Mouse (Mus musculus): Measurements from ENCODE around the gene Nfx1. TPM values are rescaled to one million over a fixed set of nuclear protein-coding genes. Genes with fewer than 3 reads are reported as not detected.

Nfx1 gene
- polyA plus RNA-seq, 1 experiment from 2014 or later: 106 TPM

DNA sequence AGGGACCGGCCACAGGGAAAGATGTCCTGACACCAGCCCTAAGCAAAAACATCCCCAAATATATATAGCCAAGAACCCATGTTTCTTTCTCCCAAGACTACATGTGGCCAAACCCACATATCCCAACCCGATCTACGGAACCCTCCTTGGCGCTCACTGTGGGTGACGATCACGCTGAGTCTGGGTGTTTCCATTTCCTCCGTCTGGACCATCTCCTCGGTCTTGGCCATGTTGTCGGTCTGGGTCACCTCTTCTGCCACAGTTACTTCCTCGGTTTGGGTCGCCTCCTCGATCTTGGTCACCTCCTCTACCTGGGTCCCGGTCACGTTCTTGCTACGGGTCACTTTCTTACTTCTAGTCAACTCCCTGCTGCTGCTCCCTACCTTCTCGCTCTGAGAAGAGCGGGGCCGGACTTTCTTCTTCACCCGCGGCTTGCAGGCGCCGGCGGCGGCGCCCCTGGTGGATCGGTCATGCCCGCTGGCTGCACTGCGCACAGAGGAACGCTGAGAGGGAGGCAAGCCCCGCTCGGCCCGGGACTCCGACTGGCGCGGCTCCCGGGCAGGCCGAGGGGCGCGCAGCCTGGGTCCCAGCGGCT lies 23.0 kb upstream of the Nfx1 start:
- H3K4me1 ChIP-seq: peaks cover 26% of the 10 kb centered on the region
- WGBS: under 1% methylated on average over 40 of the region's 40 CpGs
- no peaks in the 10 kb centered on the region for H3K9me3 ChIP-seq
- ATAC-seq (ENCODE audit: low FRiP score, low read depth): peak; percentile 71
- H3K9ac ChIP-seq: peak overlapping the region; percentile 95
- peak overlapping the region; percentile 87 for H3K27ac ChIP-seq
- H3K27me3 ChIP-seq: no peaks in the 10 kb centered on the region
- H3K4me3 ChIP-seq: peak overlapping the region; percentile 86
- H3K36me3 ChIP-seq: peaks cover 50% of the 10 kb centered on the region
- H3K4me2 ChIP-seq (replicated peaks): peak overlapping the region; percentile 77

DNA sequence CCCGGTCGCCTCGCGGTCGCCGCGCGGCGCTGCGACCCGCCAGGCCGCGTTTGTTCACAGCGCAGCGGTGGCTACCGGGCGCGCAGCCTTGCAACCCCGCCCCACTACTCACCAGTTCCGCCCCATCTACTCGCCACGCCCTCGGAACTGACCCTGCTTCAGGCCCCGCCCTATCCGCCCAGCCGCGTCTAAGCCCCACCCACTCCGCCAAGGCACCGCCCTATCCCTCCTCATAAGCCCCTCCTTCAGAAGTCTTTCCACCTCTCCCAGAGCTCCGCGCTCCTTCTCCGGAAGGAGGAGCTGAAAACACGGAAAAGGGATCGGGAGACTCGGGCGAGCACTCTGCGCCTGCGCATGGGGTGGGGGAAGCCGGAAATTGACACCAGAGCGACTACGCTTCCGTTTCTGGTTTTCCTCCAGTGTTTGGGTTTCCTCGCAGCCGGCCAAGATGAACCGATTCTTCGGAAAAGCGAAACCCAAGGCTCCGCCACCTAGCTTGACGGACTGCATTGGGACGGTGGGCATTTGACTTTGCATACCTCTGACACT lies 22.5 kb upstream of the Nfx1 start, which contains the start of the genes Bag1 and Chmp5:
Gene Bag1, minus strand, starts transcription at position 135 of the 549 bp plus-strand sequence.
Gene Chmp5, plus strand, starts transcription at position 248 of the 549 bp plus-strand sequence.
- Histone ChIP-seq H3K27me3 (no peaks in the 10 kb centered on the region), H3K4me1 (peaks cover 26% of the 10 kb centered on the region), H3K9ac (peak within 1 kb of the TSS; percentile 95), H3K36me3 (peaks cover 50% of the 10 kb centered on the region), H3K9me3 (no peaks in the 10 kb centered on the region), H3K4me2 (replicated peaks) (peak within 1 kb of the TSS; percentile 91), H3K4me3 (peak within 1 kb of the TSS; percentile 86), H3K27ac (peak within 1 kb of the TSS; percentile 87)
- WGBS: under 1% methylated on average over 49 of the region's 50 CpGs
- ATAC-seq (ENCODE audit: low FRiP score, low read depth): peak; percentile 99

GRCm38 (mm10) chr4:40953521-40953920 lies 17.2 kb upstream of the Nfx1 start:
- Histone ChIP-seq H3K4me3 (no peak overlapping the region), H3K4me2 (replicated peaks) (no peak overlapping the region), H3K4me1 (peaks cover 10% of the 10 kb centered on the region), H3K27ac (no peak overlapping the region), H3K9ac (no peak overlapping the region), H3K36me3 (peaks cover 65% of the 10 kb centered on the region), H3K9me3 (no peaks in the 10 kb centered on the region), H3K27me3 (no peaks in the 10 kb centered on the region)
- no peak for ATAC-seq (ENCODE audit: low FRiP score, low read depth)
- WGBS: 89% methylated on average over 1 of the region's 1 CpGs

DNA sequence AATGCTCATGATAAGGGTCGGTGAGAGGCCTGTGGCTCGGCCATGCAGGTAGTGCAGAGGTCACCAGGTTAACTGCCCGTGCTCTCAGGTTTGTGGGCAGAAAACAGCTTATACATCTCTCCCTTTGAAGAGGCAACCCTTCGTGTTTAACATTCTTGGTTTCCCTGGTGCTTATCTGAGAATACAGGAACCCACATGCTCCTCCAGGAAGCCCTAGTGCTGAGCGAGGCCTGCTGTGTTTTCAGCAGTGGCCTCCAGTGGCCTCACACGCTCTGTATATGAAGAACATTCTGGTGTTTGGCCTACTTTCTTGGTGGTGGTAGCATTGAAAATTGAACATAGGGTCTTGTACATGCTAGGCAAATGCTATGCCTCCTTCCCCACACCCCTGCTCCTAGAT lies 14.8 kb upstream of the Nfx1 start:
- 86% methylated on average over 6 of the region's 6 CpGs for WGBS
- H3K27ac ChIP-seq: no peak overlapping the region
- peaks cover 81% of the 10 kb centered on the region for H3K36me3 ChIP-seq
- H3K9me3 ChIP-seq: no peaks in the 10 kb centered on the region
- H3K9ac ChIP-seq: no peak overlapping the region
- no peak for ATAC-seq (ENCODE audit: low FRiP score, low read depth)
- no peak overlapping the region for H3K4me3 ChIP-seq
- no peaks in the 10 kb centered on the region for H3K27me3 ChIP-seq
- H3K4me1 ChIP-seq: no peaks in the 10 kb centered on the region
- no peak overlapping the region for H3K4me2 ChIP-seq (replicated peaks)

DNA sequence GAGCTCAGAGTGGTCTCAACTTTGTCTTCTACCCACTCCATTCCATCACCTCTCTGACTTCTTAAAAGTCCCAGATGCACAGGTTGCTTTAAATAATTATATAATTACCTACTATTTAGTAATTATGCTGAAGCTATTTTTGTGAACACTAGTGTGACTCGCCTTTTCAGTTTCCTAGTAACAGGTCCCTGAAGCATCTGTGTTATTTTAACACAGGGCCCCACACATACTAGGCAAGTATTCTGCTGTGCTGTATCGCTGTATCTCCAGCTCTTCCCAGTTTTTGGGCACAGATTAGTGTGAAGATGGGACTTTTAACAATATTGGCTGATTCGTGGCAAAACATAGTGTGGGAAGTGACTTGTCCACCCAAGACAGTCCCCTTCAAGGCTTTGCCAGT lies 7.2 kb upstream of the Nfx1 start:
- no peak for ATAC-seq (ENCODE audit: low FRiP score, low read depth)
- H3K27ac ChIP-seq: no peak overlapping the region
- H3K4me3 ChIP-seq: no peak overlapping the region
- 93% methylated on average over 3 of the region's 3 CpGs for WGBS
- no peaks in the 10 kb centered on the region for H3K27me3 ChIP-seq
- H3K4me1 ChIP-seq: no peaks in the 10 kb centered on the region
- H3K9me3 ChIP-seq: no peaks in the 10 kb centered on the region
- no peak overlapping the region for H3K9ac ChIP-seq
- peaks cover 89% of the 10 kb centered on the region for H3K36me3 ChIP-seq
- no peak overlapping the region for H3K4me2 ChIP-seq (replicated peaks)

DNA sequence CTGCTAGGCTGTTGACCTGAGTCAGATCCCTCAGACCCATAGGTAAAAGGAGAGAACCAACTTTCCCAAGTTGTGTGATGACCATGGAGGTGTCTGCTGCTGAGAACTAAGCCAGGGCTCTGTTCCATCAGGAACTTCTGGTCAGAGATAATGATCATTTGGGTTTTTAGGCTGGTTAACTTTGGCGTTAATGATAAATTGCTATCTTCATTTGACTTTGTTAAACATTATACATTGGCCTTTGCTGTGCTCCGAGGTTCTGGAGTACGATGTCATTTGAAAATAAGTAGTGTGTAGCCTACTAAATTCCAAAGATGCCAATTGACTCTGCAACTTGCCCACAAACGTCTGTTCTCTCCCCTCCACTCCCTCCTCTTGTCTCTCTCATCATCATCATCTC lies 1.5 kb upstream of the Nfx1 start:
- WGBS: 79% methylated on average over 4 of the region's 4 CpGs
- H3K4me3 ChIP-seq: 0 out of 2 replicates have a peak overlapping the region, but pooled peaks have one; percentile 97
- no peaks in the 10 kb centered on the region for H3K27me3 ChIP-seq
- ATAC-seq (ENCODE audit: low FRiP score, low read depth): no peak
- H3K9ac ChIP-seq: no peak overlapping the region
- H3K36me3 ChIP-seq: peaks cover 37% of the 10 kb centered on the region
- H3K27ac ChIP-seq: no peak overlapping the region
- no peaks in the 10 kb centered on the region for H3K9me3 ChIP-seq
- H3K4me2 ChIP-seq (replicated peaks): peak overlapping the region; percentile 76; the same call in 1 of the 2 replicates
- peaks cover 25% of the 10 kb centered on the region for H3K4me1 ChIP-seq

DNA sequence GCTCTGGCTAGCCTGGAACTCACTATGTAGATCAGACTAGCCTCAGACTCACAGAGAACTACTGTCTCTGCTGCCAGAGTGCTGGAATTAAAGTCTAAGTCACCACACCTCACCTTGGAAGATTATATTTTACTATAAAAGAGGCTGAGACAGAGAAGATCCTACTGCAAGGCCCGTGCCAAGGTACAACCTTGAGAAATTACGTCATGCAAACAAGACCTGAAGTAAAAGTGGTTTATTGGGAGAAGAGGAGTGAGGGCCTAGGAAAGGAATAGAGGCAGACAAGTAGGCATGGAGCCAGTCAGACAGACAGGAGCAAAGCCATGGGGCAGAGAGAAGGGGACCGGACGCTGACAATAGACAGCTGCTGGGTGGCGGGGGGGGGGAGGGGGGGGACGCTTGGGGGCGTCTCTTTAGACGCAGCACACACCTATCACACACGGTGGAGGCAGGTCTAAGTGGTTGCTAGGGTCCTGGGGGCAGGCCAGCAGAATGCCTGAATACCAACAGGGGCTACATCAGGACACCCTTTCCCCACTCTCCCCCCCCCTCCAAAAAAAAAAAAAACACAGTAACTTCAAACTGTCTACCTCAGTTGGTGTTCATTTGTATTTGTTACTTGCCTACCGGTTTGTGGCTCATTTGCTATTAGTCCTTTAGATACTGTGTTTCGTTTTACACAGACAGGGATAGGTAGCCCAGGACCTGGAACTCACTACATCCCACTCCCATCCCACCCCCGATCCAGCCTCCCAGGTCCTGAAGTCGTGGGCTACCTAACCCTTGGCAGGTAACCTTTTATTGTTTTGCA lies 720 bp upstream of the Nfx1 start:
- peak overlapping the region; percentile 97 for H3K4me3 ChIP-seq
- no peaks in the 10 kb centered on the region for H3K27me3 ChIP-seq
- peaks cover 25% of the 10 kb centered on the region for H3K4me1 ChIP-seq
- peak overlapping the region; percentile 76 for H3K4me2 ChIP-seq (replicated peaks)
- H3K36me3 ChIP-seq: peaks cover 30% of the 10 kb centered on the region
- H3K9ac ChIP-seq: peak overlapping the region; percentile 88
- no peaks in the 10 kb centered on the region for H3K9me3 ChIP-seq
- 14% methylated on average over 13 of the region's 13 CpGs for WGBS
- peak overlapping the region; percentile 93 for H3K27ac ChIP-seq
- peak; percentile 42 for ATAC-seq (ENCODE audit: low FRiP score, low read depth)

- Histone ChIP-seq H3K27me3 (no peaks in the 10 kb centered on the region), H3K4me2 (replicated peaks) (peak overlapping the region; percentile 76), H3K36me3 (peaks cover 26% of the 10 kb centered on the region), H3K27ac (peak overlapping the region; percentile 93), H3K4me3 (peak overlapping the region; percentile 97), H3K9me3 (no peaks in the 10 kb centered on the region), H3K4me1 (peaks cover 25% of the 10 kb centered on the region), H3K9ac (peak overlapping the region; percentile 88)
- WGBS: under 1% methylated on average over 16 of the region's 16 CpGs
- no peak for ATAC-seq (ENCODE audit: low FRiP score, low read depth)
Observed at GRCm38 (mm10) chr4:40970592-40970841, 189 bp upstream of the Nfx1 start.

- peaks cover 23% of the 10 kb centered on the region for H3K36me3 ChIP-seq
- peak overlapping the region; percentile 76 for H3K4me2 ChIP-seq (replicated peaks)
- H3K4me1 ChIP-seq: peaks cover 25% of the 10 kb centered on the region
- no peaks in the 10 kb centered on the region for H3K9me3 ChIP-seq
- 26% methylated on average over 13 of the region's 13 CpGs for WGBS
- no peaks in the 10 kb centered on the region for H3K27me3 ChIP-seq
- H3K4me3 ChIP-seq: peak overlapping the region; percentile 97
- H3K9ac ChIP-seq: peak overlapping the region; percentile 88
- ATAC-seq (ENCODE audit: low FRiP score, low read depth): no peak
- H3K27ac ChIP-seq: peak overlapping the region; percentile 93; the same call in 1 of the 2 replicates
Observed at GRCm38 (mm10) chr4:40971744-40972143, 1.0 kb downstream of the Nfx1 start.

- H3K27ac ChIP-seq: no peak overlapping the region
- peaks cover 25% of the 10 kb centered on the region for H3K4me1 ChIP-seq
- H3K4me3 ChIP-seq: no peak overlapping the region
- H3K9ac ChIP-seq: no peak overlapping the region
- no peaks in the 10 kb centered on the region for H3K9me3 ChIP-seq
- H3K4me2 ChIP-seq (replicated peaks): no peak overlapping the region
- ATAC-seq (ENCODE audit: low FRiP score, low read depth): no peak
- peaks cover 31% of the 10 kb centered on the region for H3K36me3 ChIP-seq
- 88% methylated on average over 1 of the region's 1 CpGs for WGBS
- no peaks in the 10 kb centered on the region for H3K27me3 ChIP-seq
Observed at GRCm38 (mm10) chr4:40974011-40974410, 3.3 kb downstream of the Nfx1 start.

GRCm38 (mm10) chr4:40975678-40976077 lies 5.0 kb downstream of the Nfx1 start:
- Histone ChIP-seq H3K27me3 (no peaks in the 10 kb centered on the region), H3K4me1 (peaks cover 16% of the 10 kb centered on the region), H3K9ac (no peak overlapping the region), H3K27ac (no peak overlapping the region), H3K36me3 (peaks cover 47% of the 10 kb centered on the region), H3K4me3 (no peak overlapping the region), H3K4me2 (replicated peaks) (no peak overlapping the region), H3K9me3 (no peaks in the 10 kb centered on the region)
- over 99% methylated on average over 3 of the region's 3 CpGs for WGBS
- no peak for ATAC-seq (ENCODE audit: low FRiP score, low read depth)

DNA sequence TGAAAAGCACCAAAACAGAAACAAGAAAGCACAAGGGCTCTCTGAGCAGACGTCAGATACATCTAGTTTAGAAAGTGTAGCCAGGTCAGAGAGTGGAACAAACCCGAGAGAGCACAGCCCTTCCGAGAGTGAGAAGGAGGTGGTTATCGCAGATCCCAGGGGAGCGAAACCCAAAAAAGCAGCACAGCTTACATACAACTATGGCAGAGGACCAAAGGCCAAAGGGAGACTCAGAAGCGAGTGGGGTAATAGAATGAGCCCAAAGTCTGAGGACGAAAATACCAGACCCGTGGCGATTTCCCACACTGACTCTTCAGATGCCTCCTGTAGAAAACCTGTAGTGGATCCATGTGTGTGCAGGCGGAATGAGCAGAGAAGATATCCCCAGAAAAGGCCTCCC lies 5.9 kb downstream of the Nfx1 start:
- WGBS: 90% methylated on average over 10 of the region's 10 CpGs

More for the DNA sequence above, 5.9 kb downstream of the Nfx1 start:
- Histone ChIP-seq H3K27me3 (no peaks in the 10 kb centered on the region), H3K36me3 (peaks cover 56% of the 10 kb centered on the region), H3K27ac (no peak overlapping the region), H3K4me3 (no peak overlapping the region), H3K9ac (no peak overlapping the region), H3K9me3 (no peaks in the 10 kb centered on the region), H3K4me1 (peaks cover 16% of the 10 kb centered on the region), H3K4me2 (replicated peaks) (no peak overlapping the region)
- no peak for ATAC-seq (ENCODE audit: low FRiP score, low read depth)

Measured in limb, embryonic 13.5 days (tissue).